Mouse (Mus musculus) kidney, adult 2 months (tissue): ENCODE measurements at regions not wholly inside any gene's neighbourhood (a gene's known extent, or its start where the extent isn't known, plus 50 kb on each side); places are given as distances from the start of the nearest gene placed in this dataset.

Source experiments
- CTCF ChIP-seq: fragments of 200-500 bp; conservative IDR thresholded peaks from 2 replicates; pipeline ENCODE4 v1.5.1; 2011; ENCODE audit warnings: low read depth, mild to moderate bottlenecking, control low read depth, low read length, moderate library complexity, mixed read lengths; ENCODE audit not compliant: insufficient read depth, insufficient read length
- POLR2A ChIP-seq: fragments of 200-500 bp; IDR thresholded peaks from one replicate; pipeline ENCODE4 v1.6.1; 2011; ENCODE audit warnings: low read depth, low read length, control low read depth

DNA sequence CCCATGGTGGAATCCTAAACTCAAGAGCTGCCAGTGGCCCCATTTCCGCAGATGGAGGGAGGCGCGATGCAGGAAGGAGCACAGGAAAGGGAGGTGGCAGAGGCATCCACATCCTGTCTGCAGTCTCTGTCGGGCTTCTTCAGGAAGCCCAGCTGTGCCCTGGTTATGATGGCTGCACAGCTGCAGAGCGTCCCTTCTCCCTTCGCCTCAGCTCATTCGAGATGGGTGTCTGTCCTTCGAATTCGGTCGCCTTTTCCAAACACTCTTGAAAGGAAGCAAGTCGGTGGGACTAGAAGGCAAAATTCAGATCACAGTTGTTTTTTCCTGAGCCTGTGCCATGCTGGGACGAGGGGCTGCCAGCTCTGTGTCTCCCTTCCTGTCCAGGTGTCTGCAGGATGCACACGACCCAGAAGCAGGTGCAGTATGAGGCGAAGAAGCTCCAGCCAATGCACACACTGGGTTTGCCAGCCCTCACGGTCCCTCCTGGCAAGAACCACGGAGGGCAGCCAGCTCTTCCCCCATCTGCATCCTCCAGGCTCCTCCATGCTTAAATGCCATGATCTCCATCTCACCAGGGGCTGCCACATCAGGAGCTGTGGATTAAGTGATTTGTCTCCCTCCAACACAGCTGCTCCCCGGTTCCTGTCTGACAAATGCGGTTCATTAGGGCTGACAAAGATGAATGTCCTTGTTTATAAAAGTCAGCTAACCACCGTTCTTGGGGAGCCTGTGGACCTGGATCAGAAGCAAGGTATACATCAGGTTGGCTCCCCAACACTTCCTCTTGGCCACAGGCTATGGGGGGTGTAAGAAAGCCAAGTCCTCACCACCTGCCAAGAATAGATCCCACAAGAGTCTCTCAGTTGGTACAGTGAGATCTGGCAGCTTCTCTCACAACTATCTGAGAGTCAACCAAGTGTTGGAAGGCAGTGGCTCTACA is 79.3 kb upstream of the Wscd1 start:
- TF ChIP-seq CTCF (no peak), POLR2A (no peak)
